Mouse (Mus musculus) brain, embryonic 18.5 days (tissue): Measurements from ENCODE around the gene Hormad2.

Source experiments
- DNase-seq: peaks from one replicate; pipeline ENCODE4 v3.0.0-alpha.2; 2012; ENCODE audit warnings: low read depth, low spot score

The Hormad2 gene

GRCm38 (mm10) chr11:4340109-4340779 is 100.7 kb downstream of the Hormad2 start:
- DNase-seq = no peak

- DNase-seq = no peak
These were observed 101.6 kb downstream of the Hormad2 start for GRCm38 (mm10) chr11:4339275-4339674.

- DNase-seq = no peak
These were observed 104.1 kb downstream of the Hormad2 start for GRCm38 (mm10) chr11:4336693-4337283.

DNA sequence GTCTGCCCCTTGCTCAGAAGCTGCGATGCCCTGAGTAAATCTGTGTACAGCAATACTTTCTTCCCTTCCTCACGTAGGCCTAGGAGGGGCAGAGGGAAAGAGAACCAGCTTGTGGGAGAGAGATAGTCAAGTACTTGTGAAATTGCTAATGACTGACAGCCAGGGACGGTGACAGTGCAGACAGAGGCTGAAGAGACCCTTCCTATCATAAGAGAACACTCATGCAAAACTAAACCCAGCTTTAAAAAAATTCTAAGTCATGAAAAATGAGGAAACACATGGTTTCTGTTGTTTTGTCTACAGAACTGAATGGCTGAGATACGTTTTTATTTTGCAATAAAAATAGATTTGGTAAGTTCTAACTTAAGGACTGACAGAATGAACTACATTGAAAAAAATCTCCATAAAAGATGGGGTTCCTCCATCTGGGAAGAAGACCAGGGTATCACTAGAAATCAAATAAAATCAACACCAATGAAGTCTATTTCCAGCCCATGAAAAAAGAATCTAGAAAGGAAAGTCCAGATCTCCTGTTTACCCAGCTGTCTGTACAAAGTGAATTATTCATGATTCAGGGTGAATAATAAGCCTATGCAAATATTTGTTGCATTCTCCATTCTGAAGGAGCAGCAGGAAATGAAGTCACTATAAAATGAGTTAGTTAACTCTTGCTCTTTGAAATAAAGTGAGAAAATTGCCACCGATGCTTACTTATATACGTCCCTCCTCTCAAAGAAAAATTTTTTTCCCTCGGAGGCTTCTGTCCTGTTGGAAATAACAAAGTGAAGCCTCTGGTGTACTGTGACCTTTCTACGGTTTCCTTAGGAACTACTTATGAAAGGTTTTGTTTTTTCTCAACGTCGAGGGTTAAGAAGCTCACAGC is 104.9 kb downstream of the Hormad2 start:
- no peak for DNase-seq

DNA sequence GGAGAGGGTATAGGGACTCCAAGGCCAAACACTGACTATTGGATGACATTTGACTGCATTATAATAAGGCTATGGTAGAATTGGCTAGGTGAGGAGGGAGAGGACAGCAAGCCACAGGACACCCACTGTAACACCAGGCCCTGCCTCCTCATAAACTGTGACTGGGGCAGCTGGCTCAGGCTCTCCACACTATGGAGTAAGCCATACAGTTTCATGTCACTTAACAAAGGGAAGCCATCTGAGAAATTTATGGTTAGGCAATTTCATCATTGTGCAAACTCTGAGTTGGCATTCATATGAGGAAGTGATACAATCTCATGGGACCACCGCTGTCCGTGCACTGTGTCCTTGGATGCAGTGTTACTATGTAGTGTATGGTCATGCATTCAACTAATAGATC is 107.9 kb downstream of the Hormad2 start:
- DNase-seq = no peak

GRCm38 (mm10) chr11:4328188-4328587 is 112.7 kb downstream of the Hormad2 start:
- no peak for DNase-seq

DNA sequence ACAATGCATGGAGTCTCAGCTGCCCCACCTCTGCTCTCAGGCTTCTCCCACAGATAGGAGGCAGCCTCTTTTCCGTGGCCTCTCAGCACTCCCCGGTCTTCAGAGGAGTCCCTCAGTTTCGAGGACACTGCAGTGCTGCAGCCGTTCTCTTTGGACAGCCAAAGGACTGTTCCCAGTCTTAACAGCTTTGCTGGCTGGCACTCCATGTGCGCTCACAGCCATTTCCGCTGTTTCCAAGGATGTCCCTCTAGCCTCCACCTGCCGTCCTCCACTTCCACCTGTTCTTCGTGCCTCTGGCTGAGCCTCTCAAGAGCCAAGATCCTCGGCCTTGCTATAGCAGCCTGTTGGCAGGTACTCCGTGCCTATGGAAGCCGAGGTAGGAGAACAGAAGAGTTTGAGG is 117.4 kb downstream of the Hormad2 start:
- DNase-seq = no peak

DNA sequence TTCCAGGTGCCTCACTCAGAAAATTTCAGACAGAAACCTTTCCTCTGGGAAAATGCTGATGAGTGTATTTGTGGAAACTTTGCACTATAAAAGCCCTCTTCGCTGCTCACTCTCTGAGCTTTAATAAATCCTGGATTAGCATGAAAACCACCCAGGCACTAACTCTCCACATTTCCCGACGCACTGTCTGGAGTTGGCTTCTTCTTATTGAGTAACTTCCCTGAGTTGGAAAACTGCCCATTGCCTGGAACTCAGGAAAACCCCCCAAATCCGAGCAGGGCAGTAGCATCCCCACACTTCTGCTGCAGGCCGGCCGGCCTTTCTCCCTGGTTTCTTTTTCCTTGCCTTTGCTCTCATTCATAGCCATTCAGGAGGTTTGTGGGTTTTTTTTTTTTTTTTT is 118.0 kb downstream of the Hormad2 start:
- DNase-seq = no peak

DNA sequence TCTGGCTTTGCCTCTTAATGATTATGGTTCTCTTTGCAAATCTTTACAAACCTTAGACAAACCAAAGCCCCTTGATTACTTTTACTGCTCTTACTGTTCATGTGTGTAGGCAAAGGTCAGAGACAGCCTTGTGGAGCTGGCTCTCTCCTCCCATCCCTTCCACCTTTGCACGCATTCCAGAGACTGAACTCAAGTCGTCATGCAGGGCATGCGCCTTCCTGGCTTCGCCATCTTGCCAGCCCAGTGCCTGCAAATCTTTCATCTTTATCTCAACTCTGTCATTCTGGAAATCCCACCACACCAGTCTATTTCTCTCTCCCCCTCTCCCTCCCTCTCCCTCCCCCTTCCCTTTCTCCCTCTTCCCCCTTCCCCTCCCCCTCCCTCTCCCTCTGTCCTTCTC is 120.0 kb downstream of the Hormad2 start:
- DNase-seq = no peak

- DNase-seq = no peak
These were observed 121.5 kb downstream of the Hormad2 start for GRCm38 (mm10) chr11:4319212-4319955.

- no peak for DNase-seq
These were observed 122.9 kb downstream of the Hormad2 start for GRCm38 (mm10) chr11:4318011-4318410.

GRCm38 (mm10) chr11:4317287-4317686 is 123.6 kb downstream of the Hormad2 start:
- no peak for DNase-seq

GRCm38 (mm10) chr11:4312180-4312579 is 128.7 kb downstream of the Hormad2 start:
- DNase-seq = no peak

DNA sequence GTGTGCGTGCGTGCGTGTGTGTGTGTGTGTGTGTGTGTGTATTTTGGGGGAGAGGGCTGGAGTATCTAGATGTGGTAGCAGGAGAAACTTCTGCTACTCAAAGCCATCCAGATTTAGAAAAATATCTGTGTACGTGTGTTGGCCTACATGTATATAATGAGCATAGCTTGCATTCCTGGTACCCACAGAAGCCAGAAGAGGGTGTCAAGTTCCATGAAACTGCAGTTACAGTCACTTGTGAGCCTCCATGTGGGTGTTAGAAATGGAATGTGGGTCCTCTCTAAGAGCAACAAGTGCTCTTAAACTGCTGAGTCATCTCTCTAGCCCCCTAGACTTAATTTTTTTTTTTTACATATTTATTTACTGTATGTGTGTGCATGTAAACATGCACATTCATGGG is 130.6 kb downstream of the Hormad2 start:
- no peak for DNase-seq

DNA sequence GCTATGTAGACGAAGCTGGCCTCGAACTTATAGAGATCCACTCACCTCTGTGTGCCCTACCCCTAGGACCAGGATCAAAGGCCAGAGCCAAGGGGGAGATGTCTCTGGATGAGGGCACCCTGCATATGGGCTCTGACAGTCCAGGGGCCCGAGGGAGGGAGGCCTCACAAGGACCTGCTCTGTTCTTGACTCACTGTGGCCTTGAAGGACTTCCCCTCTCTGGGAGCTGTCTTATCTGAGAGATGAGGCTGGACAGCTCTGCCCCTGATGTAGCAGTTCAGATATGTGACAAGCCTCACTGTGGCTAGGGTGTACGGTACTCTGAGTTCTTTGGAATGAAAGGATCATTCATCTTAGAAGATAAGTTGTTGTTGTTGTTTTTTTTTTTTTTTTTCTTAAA is 131.3 kb downstream of the Hormad2 start:
- DNase-seq = no peak

GRCm38 (mm10) chr11:4308514-4309450 is 132.1 kb downstream of the Hormad2 start:
- no peak for DNase-seq

GRCm38 (mm10) chr11:4308060-4308513 is 132.8 kb downstream of the Hormad2 start:
- no peak for DNase-seq

DNA sequence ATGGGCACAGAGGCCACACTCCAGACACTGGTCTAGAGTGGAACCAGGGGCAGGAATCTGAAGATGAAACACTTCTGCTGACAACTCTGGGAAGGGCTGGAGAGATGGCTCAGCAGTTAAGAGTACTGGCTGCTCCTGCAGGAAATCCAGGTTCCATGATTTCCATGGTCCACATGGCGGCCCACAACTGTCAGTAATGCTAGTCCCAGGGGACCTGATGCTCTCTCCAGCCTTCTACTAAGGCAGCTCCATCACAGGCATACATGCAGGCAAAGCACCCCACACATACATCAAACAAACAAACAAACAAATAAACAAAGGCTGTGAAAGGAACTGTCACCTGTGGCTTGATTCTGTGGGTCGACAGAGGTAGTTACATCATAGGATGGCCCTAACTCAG is 134.8 kb downstream of the Hormad2 start:
- DNase-seq = no peak

DNA sequence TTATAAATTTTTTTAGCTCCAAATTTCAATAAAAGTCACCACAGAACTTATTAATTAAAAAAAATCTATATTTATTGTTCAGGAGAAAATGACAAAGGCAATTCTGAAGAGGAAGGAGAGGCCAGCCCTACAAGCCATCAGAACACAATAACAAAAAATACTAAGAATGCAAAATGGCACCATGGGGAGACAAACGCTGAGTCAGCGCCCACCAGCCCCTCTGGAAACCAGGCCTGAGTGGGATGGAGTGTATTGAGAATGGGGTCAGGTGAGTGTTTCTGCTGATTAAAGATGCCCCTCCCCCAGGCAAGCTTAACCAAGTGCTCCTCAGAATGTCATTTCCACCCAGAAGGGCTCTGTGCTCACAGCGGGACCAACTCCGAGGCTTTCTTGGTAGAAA is 135.8 kb downstream of the Hormad2 start:
- DNase-seq = no peak

DNA sequence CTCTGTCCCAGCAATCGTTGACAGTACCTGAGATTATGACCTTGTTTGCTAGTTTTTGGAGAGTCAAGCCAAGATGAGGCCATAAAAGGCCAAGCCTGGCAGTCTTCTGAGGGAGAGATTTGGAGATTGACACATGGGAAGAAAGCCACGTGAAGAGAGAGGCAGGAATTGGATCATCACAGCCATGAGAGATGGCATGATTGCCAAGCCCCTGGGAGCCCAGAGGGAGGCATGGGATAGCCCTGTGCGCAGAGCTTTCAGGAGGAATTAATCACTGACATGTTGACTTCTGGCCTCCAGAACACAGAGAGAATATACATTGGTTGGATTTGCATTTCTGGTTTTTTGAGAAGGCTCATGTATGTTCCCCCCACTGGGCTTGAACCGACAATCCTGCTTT is 136.7 kb downstream of the Hormad2 start:
- DNase-seq = no peak

DNA sequence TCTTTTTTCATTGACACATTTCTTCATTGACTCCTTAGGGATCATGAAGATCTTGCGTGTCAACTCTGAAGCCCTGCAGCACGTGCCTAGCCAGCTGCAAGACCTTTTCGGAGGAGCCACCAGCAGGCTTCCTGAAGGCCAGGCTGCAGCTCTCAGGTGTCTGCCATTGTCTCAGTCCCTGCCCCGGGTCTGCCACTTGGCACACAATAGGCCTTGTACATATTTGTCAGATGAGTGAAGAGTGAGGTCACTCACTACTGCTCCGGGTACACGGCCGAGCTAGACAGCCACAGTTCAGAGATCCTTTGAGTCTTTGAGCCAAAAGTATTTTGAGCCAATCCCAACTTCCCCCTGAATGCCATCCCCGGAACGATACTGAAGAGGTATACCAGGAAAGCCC is 137.9 kb downstream of the Hormad2 start:
- no peak for DNase-seq
